Mouse (Mus musculus): ENCODE results near the gene Napa. TPM values are rescaled to one million over a fixed set of nuclear protein-coding genes. Genes with fewer than 3 reads are reported as not detected.

The Napa gene
- polyA plus RNA-seq, 1 experiment from 2014 or later: 239 TPM

GRCm38 (mm10) chr7:16125829-16126228 is 27.6 kb downstream of the Napa start:
- Histone ChIP-seq H3K4me3 (no peak overlapping the region), H3K9ac (no peak overlapping the region), H3K27ac (replicated peaks) (no peak overlapping the region), H3K9me3 (no peaks in the 10 kb centered on the region), H3K27me3 (no peaks in the 10 kb centered on the region), H3K36me3 (no peaks in the 10 kb centered on the region), H3K4me2 (no peak overlapping the region), H3K4me1 (replicated peaks) (peaks cover 28% of the 10 kb centered on the region)
- ATAC-seq (ENCODE audit: low FRiP score, low read depth): no peak
- WGBS: 87% methylated on average over 9 of the region's 9 CpGs

- Histone ChIP-seq H3K27ac (replicated peaks) (no peak overlapping the region), H3K27me3 (no peaks in the 10 kb centered on the region), H3K4me3 (no peak overlapping the region), H3K9me3 (no peaks in the 10 kb centered on the region), H3K4me2 (no peak overlapping the region), H3K9ac (no peak overlapping the region), H3K4me1 (replicated peaks) (peaks cover 51% of the 10 kb centered on the region), H3K36me3 (no peaks in the 10 kb centered on the region)
- no peak for ATAC-seq (ENCODE audit: low FRiP score, low read depth)
- 68% methylated on average over 6 of the region's 6 CpGs for WGBS
Observed at GRCm38 (mm10) chr7:16128344-16128743, 30.1 kb downstream of the Napa start.

GRCm38 (mm10) chr7:16128899-16129298 is 30.6 kb downstream of the Napa start:
- Histone ChIP-seq H3K36me3 (no peaks in the 10 kb centered on the region), H3K4me1 (replicated peaks) (peaks cover 57% of the 10 kb centered on the region), H3K4me2 (peak overlapping the region; percentile 73), H3K27ac (replicated peaks) (peak overlapping the region; percentile 79), H3K27me3 (no peaks in the 10 kb centered on the region), H3K4me3 (peak overlapping the region; percentile 56), H3K9ac (peak overlapping the region; percentile 69), H3K9me3 (no peaks in the 10 kb centered on the region)
- 56% methylated on average over 5 of the region's 5 CpGs for WGBS
- ATAC-seq (ENCODE audit: low FRiP score, low read depth): no peak

- peak; percentile 90 for ATAC-seq (ENCODE audit: low FRiP score, low read depth)
- Histone ChIP-seq H3K9me3 (no peaks in the 10 kb centered on the region), H3K36me3 (no peaks in the 10 kb centered on the region), H3K9ac (peak within 1 kb of the TSS; percentile 69), H3K4me2 (peak within 1 kb of the TSS; percentile 73), H3K4me3 (peak within 1 kb of the TSS; percentile 56), H3K4me1 (replicated peaks) (peaks cover 62% of the 10 kb centered on the region), H3K27me3 (no peaks in the 10 kb centered on the region), H3K27ac (replicated peaks) (peak within 1 kb of the TSS; percentile 79)
- 2% methylated on average over 12 of the region's 12 CpGs for WGBS
Observed at GRCm38 (mm10) chr7:16129421-16129845, 31.2 kb downstream of the Napa start, which contains the start of gene Slc8a2. TSS of gene Slc8a2 (plus strand) at chr7:16129826.

GRCm38 (mm10) chr7:16129846-16130691 is 31.8 kb downstream of the Napa start:
- H3K27ac ChIP-seq (replicated peaks): peak overlapping the region; percentile 79
- H3K4me3 ChIP-seq: peak overlapping the region; percentile 56
- H3K9me3 ChIP-seq: no peaks in the 10 kb centered on the region
- peaks cover 68% of the 10 kb centered on the region for H3K4me1 ChIP-seq (replicated peaks)
- ATAC-seq (ENCODE audit: low FRiP score, low read depth): peak; percentile 88
- WGBS: 2% methylated on average over 36 of the region's 38 CpGs
- peak overlapping the region; percentile 69 for H3K9ac ChIP-seq
- H3K27me3 ChIP-seq: no peaks in the 10 kb centered on the region
- no peaks in the 10 kb centered on the region for H3K36me3 ChIP-seq
- H3K4me2 ChIP-seq: peak overlapping the region; percentile 73

- ATAC-seq (ENCODE audit: low FRiP score, low read depth): no peak
- 32% methylated on average over 13 of the region's 13 CpGs for WGBS
- peak overlapping the region; percentile 79 for H3K27ac ChIP-seq (replicated peaks)
- no peaks in the 10 kb centered on the region for H3K9me3 ChIP-seq
- H3K4me1 ChIP-seq (replicated peaks): peaks cover 69% of the 10 kb centered on the region
- no peaks in the 10 kb centered on the region for H3K36me3 ChIP-seq
- peak overlapping the region; percentile 69 for H3K9ac ChIP-seq
- peak overlapping the region; percentile 73 for H3K4me2 ChIP-seq
- no peaks in the 10 kb centered on the region for H3K27me3 ChIP-seq
- peak overlapping the region; percentile 56 for H3K4me3 ChIP-seq
Observed at GRCm38 (mm10) chr7:16130956-16131634, 32.8 kb downstream of the Napa start.

- H3K27ac ChIP-seq (replicated peaks): no peak overlapping the region
- peak overlapping the region; percentile 73 for H3K4me2 ChIP-seq
- H3K4me1 ChIP-seq (replicated peaks): peaks cover 69% of the 10 kb centered on the region
- no peak for ATAC-seq (ENCODE audit: low FRiP score, low read depth)
- H3K27me3 ChIP-seq: no peaks in the 10 kb centered on the region
- H3K9ac ChIP-seq: no peak overlapping the region
- H3K9me3 ChIP-seq: no peaks in the 10 kb centered on the region
- 11% methylated on average over 7 of the region's 7 CpGs for WGBS
- H3K36me3 ChIP-seq: no peaks in the 10 kb centered on the region
- H3K4me3 ChIP-seq: no peak overlapping the region
Observed at GRCm38 (mm10) chr7:16132161-16132581, 33.9 kb downstream of the Napa start.

- Histone ChIP-seq H3K9me3 (no peaks in the 10 kb centered on the region), H3K9ac (no peak overlapping the region), H3K4me3 (no peak overlapping the region), H3K4me1 (replicated peaks) (peaks cover 65% of the 10 kb centered on the region), H3K4me2 (no peak overlapping the region), H3K27ac (replicated peaks) (no peak overlapping the region), H3K36me3 (no peaks in the 10 kb centered on the region), H3K27me3 (no peaks in the 10 kb centered on the region)
- no peak for ATAC-seq (ENCODE audit: low FRiP score, low read depth)
- 71% methylated on average over 3 of the region's 3 CpGs for WGBS
Observed at GRCm38 (mm10) chr7:16132926-16133325, 34.7 kb downstream of the Napa start.

GRCm38 (mm10) chr7:16133691-16134090 is 35.4 kb downstream of the Napa start:
- Histone ChIP-seq H3K27me3 (no peaks in the 10 kb centered on the region), H3K4me3 (no peak overlapping the region), H3K9me3 (no peaks in the 10 kb centered on the region), H3K27ac (replicated peaks) (no peak overlapping the region), H3K36me3 (no peaks in the 10 kb centered on the region), H3K9ac (no peak overlapping the region), H3K4me2 (no peak overlapping the region), H3K4me1 (replicated peaks) (peaks cover 57% of the 10 kb centered on the region)
- 78% methylated on average over 9 of the region's 9 CpGs for WGBS
- no peak for ATAC-seq (ENCODE audit: low FRiP score, low read depth)

GRCm38 (mm10) chr7:16134951-16135392 is 36.7 kb downstream of the Napa start:
- H3K27ac ChIP-seq (replicated peaks): peak overlapping the region; percentile 45; the same call in 1 of the 2 replicates
- 0 out of 2 replicates have a peak overlapping the region, but pooled peaks have one; percentile 8 for H3K4me3 ChIP-seq
- no peak overlapping the region for H3K9ac ChIP-seq
- H3K4me1 ChIP-seq (replicated peaks): peaks cover 48% of the 10 kb centered on the region
- no peaks in the 10 kb centered on the region for H3K9me3 ChIP-seq
- H3K27me3 ChIP-seq: no peaks in the 10 kb centered on the region
- H3K4me2 ChIP-seq: peak overlapping the region; percentile 26
- 12% methylated on average over 7 of the region's 7 CpGs for WGBS
- H3K36me3 ChIP-seq: no peaks in the 10 kb centered on the region
- peak; percentile 9; the same call in 1 of the 2 replicates for ATAC-seq (ENCODE audit: low FRiP score, low read depth)

- H3K9me3 ChIP-seq: no peaks in the 10 kb centered on the region
- no peaks in the 10 kb centered on the region for H3K27me3 ChIP-seq
- no peak overlapping the region for H3K4me2 ChIP-seq
- 32% methylated on average over 27 of the region's 27 CpGs for WGBS
- no peak overlapping the region for H3K9ac ChIP-seq
- H3K4me1 ChIP-seq (replicated peaks): 0 out of 2 replicates have a peak, but pooled peaks cover 4% of the 10 kb centered on the region
- ATAC-seq (ENCODE audit: low FRiP score, low read depth): no peak
- no peak overlapping the region for H3K4me3 ChIP-seq
- H3K27ac ChIP-seq (replicated peaks): no peak overlapping the region
- 0 out of 2 replicates have a peak, but pooled peaks cover 1% of the 10 kb centered on the region for H3K36me3 ChIP-seq
Observed at GRCm38 (mm10) chr7:16146489-16147410, 48.5 kb downstream of the Napa start.
